Mouse (Mus musculus): ENCODE results near the gene Narfl.
A peak's percentile ranks its signal among the peaks of the same experiment; 100 is the strongest.
"Not testable (repeated sequence)": the region's sequence is repeated elsewhere in the genome, so short reads cannot be mapped to it uniquely, and the experiment has no call there.

Narfl gene

GRCm38 (mm10) chr17:25773549-25774120, at the start of gene Narfl:
Gene Narfl, plus strand, starts transcription at chr17:25773776.
- DNase-seq = peak; percentile 95 to 98

DNA sequence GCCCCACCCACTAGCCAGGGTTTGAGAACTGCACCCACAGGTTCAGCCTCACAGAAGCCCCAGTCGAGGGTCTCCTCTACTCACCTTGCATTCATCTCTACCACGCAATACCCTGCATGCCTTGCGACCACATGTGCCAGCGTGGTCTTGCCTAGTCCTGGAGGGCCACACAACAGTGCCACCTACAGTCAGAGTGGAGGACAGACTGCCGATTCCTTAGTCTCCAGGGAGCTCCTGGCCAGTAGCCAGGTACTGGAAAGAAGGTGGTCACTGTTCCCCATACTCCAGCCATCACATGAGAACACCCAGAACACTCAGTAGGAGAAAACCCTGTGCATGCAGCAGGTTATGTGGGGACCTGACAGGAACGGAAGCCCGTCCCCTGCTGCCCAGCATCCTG, 49.7 kb upstream of the Narfl start:
- DNase-seq = no peak

GRCm38 (mm10) chr17:25725264-25725663, 48.3 kb upstream of the Narfl start:
- peak; percentile 29 to 62 for DNase-seq

DNA sequence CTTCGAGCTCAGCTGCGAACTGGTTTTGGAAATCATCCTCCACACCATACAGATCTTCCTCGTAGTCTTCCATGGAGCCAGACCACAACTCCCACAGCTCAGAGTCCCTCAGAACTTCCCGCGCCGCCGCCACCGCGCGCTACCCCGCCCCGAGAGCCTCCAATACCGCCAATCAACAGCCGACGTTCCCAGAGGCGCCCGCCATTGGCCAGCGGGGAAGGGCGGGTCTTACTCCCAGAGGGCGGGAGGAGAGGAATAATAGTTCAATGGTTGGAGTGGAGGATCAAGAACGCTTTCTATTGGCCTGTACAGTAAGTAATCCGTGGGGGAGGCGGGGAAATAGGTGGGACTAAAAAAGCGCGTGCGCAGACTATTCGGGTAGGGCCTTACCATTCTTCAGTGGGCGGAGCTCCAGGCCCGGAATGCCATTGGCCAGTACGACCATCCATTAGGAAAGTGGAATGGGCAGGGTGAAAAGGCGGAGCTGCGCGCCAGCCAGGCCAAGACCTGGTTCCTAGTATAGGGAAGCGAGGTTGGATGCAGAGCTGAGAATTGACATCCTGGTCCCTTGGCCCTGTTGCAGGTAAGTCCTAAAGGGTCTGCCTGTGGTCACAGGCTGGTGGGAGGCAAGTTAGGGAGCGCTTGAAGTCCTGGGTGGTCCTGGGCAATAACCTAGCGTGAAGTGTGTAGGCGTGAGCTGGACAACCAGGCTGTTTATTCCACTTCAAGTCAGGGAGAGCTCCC, 46.1 kb upstream of the Narfl start, which contains the start of the genes Chtf18 and Rpusd1:
Chtf18 (minus strand) TSS at position 155 of the 744 bp plus-strand sequence.
Rpusd1 (plus strand) TSS at position 406 of the 744 bp plus-strand sequence.
- peak; percentile 100 for DNase-seq

DNA sequence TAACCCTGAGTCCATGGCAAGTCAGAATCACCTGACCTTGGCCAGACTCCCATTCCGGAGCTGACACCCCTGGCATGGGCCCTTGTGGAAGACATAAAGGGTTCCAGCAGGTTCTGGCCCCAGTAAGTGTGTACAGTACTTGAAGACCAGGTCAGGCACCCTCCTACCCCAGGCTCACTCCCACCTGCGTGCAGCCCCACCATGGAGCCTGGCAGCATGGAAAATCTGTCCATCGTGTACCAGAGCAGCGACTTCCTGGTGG, 45.6 kb upstream of the Narfl start:
- no peak for DNase-seq

DNA sequence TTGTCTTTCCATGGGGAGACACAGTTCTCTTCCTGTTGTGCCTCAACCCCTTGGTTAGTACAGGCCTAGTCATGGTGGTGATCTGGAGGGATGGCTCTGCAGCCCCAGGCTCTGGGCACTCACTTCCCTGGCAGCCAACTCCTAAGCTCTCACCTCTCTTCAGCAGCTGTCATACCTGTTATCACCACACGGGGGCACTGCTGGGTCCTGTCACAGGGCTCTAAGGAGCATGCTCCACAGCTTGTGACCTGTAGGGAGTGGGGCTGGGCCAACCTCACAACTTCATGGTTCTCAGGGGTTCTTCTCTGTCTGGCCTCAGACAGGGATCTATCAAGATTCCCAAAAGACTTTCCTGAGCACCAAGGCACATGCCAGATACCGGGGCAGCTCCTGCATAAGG, 41.5 kb upstream of the Narfl start:
- DNase-seq = peak; percentile 71 to 90

DNA sequence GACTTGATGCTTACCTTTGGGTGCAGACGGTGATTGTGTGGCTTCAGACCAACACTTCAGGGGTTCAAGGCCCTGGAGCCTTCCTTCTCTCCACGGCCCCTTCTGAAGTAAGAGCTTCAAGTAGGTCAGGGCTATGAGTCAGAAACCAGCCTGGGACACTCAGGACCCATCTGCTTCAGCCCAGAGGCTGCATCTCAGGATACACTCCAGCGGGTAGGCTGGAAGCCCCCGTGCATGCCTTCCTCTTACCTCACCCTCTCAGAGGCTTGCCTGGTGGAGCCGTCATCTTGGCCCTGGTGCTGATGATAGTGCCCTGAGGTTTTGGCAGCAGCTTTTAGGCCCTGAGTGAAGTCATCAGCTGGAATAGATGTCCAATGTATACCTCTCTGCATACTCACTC, 38.3 kb upstream of the Narfl start:
- DNase-seq = no peak

DNA sequence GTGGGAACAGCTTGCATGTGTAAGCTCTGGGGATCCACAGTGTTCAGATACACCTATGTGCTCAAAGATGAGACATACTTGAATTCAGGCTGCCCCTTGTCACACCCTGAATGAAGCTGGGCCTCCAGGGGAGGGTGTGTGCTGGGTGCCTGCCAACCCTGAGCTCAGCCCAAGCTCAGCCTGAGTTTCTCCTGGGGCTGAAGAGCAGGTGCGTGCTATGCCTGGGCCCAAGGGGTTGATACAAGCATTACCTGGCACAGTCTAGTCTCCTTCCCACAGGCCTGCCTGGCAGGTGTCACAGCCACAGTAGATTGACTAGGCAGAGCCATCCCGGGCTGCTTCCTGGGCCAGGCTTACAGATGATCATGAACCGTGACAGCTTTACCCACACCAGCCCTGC, 37.8 kb upstream of the Narfl start, which contains the start of gene Mslnl:
Mslnl (plus strand) TSS at position 298 of the 400 bp plus-strand sequence.
- no peak for DNase-seq

GRCm38 (mm10) chr17:25738861-25739260, 34.7 kb upstream of the Narfl start:
- DNase-seq = no peak

DNA sequence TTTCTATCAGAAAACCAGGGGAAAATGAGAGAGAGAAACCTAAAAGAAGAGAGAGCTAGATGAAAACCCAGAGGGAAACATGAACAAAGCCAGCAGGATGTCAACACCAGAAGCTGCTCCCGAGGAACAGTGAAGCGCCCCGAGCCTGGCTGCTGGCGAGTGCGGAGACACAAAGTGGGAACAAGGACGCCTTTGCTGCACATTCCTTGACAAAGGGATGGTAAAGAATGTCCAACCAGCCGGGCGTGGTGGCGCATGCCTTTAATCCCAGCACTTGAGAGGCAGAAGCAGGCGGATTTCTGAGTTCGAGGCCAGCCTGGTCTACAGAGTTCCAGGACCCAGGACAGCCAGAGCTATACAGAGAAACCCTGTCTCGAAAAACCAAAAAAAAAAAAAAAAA, 32.1 kb upstream of the Narfl start:
- DNase-seq = not testable (repeated sequence)

DNA sequence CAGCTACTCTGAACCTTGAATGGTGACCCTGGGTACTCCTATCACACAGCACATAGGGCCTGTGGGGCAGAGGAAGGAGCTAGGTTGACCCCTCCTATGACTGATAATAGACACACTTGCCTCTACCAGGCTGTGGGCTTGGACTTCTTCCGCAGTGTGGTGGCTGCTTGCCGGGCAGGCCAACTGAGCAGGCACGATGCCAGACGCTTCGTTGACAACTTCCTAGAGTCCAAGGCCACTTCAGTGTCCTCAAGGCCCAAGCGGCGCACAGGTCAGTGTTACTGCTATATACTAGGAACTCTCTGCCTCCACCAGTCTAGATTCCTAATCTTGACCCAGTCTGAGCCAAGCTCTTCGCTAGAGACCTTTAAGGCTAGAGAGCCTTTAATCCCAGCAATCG, 29.7 kb upstream of the Narfl start:
- no peak for DNase-seq

DNA sequence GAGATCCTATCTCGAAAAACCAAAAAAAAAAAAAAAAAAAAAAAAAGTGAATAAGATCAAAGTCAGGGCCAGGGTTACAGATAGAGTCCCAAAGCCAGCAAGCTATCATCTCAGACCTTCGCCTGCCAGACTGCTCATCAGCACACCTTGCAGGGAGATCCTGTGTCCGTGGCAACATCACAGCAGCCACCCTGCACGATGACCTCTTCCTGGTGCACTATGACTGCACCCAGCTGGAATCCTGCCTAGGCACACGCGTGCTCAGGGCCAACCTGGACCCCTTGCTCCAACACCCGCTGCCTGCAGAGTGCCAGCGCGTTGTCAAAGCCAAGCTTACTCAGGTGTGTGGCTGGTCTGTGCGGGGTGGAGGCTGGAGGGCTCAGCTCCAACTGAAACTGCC, 29.3 kb upstream of the Narfl start:
- no peak for DNase-seq

GRCm38 (mm10) chr17:25748238-25748637, 25.3 kb upstream of the Narfl start:
- no peak for DNase-seq

DNA sequence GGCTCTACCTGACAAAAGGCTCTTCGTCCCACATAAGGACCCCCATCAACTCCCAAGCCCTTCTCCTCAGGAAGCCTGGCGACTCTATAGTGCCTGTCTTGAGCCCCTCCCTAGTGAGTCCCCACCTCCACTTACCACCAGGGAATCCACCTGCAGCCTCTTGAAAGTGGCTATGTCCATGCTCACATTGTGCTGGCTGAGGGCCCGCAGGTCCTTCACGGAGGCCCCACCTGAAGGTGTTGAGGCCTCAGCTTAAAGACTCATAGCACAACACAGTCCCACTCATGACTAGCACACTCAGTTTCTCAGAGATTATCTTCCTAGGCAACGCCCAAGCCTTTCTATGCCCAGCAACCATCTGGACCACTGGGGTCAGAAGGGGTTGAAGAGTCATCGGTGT, 24.3 kb upstream of the Narfl start:
- DNase-seq = no peak

DNA sequence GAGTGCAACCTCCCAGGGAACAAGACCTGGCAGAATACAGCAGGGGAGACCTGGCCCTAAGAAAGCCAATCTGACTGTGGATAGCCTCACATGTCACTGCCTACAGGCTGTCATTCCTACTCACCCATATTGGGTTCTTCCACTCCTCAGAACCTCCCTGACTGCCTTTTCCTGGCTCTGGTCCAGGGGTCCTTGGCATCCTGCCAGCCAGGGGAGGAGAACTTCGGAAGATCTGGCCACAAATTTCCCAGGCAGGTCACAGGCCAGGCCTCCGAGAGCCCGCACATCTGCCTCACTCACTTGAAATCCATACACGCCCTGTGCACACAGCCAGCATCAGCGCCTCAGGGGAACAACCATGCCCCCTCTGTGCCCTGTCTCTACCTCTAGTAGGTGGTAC, 22.1 kb upstream of the Narfl start:
- peak in 1 of 2 experiments; percentile 31 for DNase-seq

GRCm38 (mm10) chr17:25754241-25754640, 19.3 kb upstream of the Narfl start, which contains the start of gene Msln:
Gene Msln, minus strand, starts transcription at chr17:25754378.
- DNase-seq = no peak

- no peak for DNase-seq
Observed at GRCm38 (mm10) chr17:25755086-25755485, 18.5 kb upstream of the Narfl start.

- DNase-seq = no peak
Observed at GRCm38 (mm10) chr17:25755627-25756377, 17.8 kb upstream of the Narfl start.

DNA sequence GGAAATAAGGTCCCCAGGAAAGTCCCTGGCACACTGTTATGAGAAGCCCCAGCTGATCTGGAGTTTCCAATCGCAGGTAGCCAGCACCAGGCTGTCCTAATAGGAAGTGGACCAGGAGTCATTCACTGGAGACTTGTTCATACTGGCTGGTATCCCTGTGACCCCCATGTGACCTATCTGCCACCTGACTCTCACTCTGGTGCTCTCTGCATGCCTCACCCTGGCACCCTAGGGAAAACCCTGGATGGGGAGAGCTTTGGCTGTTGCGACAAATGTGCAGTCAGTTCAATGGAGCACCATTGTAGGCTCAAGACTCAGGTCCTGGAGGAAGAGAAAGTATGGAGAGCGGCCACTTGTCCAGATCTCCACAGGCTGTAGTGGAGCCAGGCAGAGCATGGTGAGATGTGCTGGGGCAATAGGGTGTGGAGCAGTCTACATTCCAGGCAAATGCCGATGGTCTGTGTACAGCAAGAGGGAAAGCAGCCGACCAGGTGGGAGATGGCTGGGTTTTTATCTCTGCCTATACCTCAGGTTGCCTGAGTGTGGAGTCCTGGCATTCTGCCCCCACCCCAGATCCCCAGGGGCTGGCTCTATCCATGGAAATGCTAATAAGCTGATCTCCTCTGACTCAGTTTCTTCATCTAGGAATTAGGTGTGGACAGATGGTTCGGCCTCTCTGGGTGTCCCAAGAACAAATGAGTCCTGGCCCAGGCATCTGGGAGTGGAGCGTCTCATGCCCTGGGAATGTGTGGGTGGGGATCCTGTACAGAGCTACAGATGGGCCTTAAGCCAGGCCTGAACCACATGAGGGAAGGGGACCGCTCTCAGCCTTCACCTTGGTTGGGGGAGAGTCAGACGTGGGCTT, 17.0 kb upstream of the Narfl start:
- DNase-seq = no peak

DNA sequence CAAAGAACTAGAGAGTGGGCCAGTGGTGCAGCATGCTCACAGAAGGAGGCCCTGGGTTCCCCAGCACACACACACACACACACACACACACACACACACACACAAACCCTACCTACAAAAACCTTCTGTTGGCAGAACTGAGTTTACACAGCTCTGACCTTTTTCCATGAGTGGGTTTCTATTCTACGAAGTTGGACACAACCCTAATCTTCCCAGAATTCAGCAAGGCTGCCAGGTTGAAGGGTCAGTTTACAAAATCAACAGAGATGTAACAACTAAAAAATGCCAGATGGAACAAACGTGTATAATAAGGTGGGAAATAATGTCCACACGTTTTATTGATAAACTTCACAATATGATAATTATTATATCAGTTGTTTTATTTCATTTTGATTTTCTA, 15.9 kb upstream of the Narfl start:
- DNase-seq = no peak

- no peak for DNase-seq
Observed at GRCm38 (mm10) chr17:25760148-25760547, 13.4 kb upstream of the Narfl start.

DNA sequence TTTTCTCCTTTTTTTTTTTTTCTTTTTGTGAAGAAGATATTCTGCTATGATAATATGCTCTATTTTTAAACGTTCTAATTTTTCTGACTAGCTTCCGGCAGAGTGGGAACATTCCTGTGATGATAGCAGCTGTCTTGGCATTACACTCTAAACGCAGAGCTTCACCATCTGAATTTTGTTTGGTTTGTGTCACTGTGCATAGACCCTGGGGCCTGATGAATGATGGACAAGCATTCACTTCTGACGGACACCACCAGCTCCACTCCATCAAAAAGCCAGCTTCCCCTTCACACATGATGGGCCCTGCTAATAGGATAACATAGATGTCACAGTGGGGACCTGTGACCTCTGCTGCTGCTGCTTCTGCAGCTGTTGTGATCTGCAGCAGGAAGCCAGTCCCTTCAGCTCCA, 12.0 kb upstream of the Narfl start:
- DNase-seq = no peak

GRCm38 (mm10) chr17:25762591-25762990, 11.0 kb upstream of the Narfl start:
- DNase-seq = no peak
